Mouse (Mus musculus) heart, adult 9 months (tissue): ENCODE measurements around the gene Mindy4b-ps.

Source experiments
- DNase-seq, 2 experiments: peaks; one replicate each; pipeline ENCODE4 v3.0.0; 2022; ENCODE audit warnings: low spot score in 2 of 2

Mindy4b-ps gene

DNA sequence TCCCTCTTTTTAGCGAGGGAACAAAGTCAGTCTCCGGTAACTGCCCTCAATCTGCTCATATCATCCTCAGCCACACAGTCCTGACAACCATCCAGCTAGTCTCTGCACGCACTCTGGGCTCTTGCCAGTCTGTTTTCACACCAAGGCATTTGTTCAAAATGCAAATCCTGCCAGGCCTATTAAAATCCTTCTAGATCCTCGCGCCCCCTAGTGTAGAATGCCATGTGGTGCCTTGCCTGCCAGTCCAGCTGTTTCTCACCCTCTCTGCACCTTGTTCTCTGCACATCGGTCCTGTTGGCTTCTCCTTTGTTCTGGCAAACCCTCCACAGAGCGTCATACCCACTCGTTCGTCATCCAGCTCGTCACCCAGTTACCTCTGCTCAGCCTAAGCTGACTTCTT, 36.2 kb downstream of the Mindy4b-ps start:
- DNase-seq = peak; percentile 15 to 37

DNA sequence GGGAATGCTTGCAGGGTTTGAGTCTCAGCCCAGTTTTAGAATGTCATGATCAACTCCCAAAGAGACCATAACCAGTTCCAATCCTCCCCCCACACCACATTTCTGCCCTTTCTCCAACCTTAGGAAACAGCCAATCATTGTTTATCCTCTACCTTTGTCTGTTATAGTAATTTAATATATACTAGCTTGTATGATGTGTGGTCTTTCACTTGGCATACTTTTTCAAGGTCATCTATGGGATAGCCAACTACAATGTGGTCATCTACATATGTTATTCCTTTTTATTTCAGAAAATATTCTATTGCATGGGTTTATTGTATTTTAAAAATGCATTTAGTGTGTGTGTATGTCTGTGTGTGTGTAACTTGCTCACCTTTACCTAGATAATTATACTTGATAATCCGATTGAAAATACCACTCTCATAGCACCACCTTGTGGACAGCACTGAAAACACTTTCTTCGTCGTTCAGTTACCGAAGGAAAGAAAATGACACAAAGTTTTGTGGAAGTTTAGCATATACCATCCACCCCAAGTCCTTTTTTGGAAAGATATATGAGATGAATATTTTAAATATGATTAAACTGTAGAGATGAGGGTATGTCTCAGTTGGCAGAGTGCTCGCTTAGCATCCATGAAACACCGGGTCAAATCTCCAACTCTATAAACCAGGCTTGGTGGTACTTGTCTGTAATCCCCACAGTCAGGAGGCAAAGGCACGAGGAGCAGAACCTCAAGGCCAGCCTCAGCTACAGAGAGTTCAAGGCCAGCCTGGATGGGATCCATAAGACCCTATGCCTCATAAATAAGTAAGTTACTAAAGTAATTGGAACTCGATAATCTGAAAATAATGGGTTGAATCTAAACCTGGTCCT, 37.7 kb downstream of the Mindy4b-ps start:
- no peak for DNase-seq

DNA sequence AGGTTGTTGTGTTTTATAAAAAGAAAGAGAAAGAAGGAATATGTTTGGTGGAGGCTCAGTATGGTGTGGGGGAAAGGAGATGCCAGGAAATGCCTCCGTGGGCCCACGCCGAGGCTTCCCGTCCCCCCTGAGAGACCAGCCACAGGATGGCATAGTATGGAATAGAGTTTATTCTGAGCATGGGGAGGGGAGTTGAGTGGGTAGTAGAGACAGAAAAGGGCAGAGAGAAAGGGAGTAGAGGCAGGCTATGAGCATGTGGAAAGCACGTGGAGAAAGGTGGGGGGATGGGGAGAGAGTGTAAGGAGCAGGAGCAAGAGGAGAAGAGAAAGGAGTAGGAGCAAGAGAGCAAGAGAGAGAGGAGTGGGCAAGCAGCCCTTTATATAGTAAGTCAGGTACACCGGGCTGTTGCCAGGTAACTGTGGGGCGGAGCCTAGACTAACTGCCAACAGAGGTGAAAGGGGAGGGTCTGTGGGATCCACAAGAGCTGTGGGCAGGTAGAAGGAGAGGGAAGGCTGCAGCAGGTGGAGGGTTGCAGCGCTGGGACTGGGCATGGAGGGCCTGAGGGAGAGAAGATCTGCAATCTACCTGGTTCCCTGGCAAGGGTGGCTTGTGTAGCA, 38.4 kb downstream of the Mindy4b-ps start:
- DNase-seq = no peak

DNA sequence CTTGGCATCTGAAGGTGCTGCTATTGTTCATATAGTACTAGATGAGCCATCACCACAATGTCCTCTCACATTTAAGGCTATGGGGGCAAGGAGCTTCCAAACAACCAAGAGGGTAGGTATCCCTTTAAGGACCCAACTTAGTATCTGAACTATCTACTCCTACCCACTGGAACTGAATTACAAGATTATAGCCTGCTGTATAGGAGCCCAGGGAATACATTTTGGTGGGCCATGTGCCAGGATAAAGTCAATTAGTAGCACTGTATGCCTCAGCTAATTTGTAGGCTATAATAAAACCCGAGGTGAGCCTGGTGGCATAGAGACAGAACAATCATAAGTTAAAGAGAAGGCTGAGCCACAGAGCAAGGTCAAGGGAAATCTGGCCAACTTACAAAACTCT, 65.7 kb downstream of the Mindy4b-ps start:
- DNase-seq = no peak

- no peak for DNase-seq
Observed at GRCm38 (mm10) chr3:58755769-58756168, 66.3 kb downstream of the Mindy4b-ps start.

GRCm38 (mm10) chr3:58754361-58754760, 67.8 kb downstream of the Mindy4b-ps start:
- no peak for DNase-seq

GRCm38 (mm10) chr3:58751818-58752620, 70.1 kb downstream of the Mindy4b-ps start:
- no peak for DNase-seq

DNA sequence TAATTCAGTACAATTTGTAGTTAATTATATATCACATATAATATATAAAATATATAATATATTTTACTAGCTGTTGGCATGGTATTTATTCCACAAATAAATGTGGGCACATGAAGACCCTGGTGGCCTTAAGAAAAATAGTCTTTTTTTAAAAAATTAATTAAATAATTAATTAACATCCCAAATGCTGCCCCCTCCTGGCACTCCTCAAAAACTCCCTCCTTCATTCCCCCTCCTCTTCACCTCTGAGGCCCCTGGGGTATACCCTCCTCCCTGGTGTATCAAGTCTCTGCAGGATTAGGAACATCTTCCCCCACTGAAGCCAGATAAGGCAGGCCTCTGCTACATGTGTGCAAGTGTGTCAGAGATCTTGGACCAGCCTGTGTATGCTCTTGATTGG, 73.4 kb downstream of the Mindy4b-ps start:
- DNase-seq = no peak

DNA sequence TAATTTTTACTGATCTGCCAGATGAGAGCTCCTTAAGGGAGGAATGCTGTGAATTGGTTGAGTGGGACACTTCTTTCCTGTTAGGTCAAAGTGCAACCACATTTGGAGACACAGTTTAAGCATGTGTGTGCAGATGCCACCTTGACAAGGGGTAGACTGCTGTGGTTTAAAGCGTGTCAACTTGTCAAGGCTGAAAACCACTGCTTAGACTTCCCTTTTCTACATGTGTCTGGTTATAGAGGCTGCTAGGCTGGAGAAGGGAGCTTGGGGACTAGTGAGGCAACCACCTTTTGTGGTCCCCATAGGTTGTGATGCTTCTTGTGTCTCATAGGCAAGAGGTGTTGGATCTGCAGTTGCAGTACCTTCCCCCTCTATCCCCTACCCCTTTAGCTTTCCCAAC, 74.2 kb downstream of the Mindy4b-ps start:
- no peak for DNase-seq

GRCm38 (mm10) chr3:58739536-58739935, 82.6 kb downstream of the Mindy4b-ps start:
- no peak for DNase-seq
